Mouse (Mus musculus) c-Kit-negative CD71-positive TER-119-positive erythroid progenitor cells, embryonic 14.5 days (primary cell): ENCODE results near the gene Csf2.

Experiments used
- DNase-seq: peaks from one replicate; pipeline ENCODE4 v3.0.0-alpha.2; 2013; ENCODE audit warnings: low read depth, low spot score

Csf2 gene

DNA sequence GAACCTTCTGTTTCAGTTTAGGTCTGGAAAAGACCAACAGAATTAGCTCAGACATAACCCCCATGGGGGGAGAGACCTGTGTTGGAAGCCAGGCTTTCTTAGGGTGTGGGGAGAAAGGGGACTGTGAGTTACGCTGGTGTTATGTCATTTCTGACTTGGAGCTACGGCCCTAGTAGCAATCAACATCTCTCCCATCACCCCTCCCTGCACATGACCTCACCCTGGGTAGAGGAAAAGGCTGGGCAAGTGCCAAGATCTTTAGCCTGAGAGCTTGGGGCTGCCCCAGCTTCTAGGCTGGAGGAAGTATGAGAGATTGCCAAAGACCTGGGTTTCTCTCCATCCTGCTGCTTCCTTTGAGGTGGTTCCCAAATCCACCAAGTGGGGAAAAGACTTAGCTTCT is 12.5 kb downstream of the Csf2 start:
- no peak for DNase-seq

DNA sequence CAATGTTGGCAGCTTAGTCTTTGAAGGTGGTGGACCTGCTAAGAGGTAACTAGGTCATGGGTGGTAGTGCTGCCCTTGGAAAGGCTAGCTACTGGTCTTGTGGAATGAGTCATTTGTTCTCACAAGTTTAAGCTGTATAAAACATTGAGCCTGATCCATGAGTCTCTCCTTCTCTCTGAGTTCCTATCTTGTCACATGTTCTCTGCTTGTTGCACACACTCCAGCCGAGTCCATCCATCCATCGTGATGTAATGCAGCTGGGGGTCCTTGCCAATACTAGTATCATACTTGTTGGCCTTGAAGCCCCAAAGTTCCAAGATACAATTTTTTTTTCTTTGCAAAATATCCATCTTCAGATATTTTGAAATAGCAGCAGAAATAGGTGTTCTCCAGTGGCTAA is 22.0 kb downstream of the Csf2 start:
- no peak for DNase-seq

DNA sequence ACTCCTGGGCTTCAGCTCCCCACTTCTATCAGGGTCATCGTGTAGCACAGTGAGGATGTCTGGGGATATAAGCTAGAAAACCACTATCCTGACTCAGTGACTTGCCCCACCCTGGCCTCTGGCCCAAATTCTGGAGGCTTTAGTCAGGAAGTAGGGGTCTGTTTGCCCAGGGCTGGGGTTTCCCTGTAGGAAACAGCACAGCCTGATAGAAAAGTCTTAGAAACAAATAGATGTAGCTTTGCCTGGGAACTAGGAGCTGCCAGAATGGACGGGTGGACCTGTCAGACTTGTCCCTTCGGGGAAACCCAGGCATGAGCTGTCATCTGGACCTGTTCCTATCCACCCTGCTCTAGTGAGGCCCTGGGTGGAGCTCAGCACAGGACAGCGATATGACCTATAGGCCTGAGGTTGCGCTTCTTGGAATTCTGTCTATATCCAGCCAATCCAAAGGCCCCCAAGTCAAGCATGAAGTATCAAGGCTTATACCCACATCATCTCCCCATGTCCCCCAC is 24.9 kb downstream of the Csf2 start:
- no peak for DNase-seq

DNA sequence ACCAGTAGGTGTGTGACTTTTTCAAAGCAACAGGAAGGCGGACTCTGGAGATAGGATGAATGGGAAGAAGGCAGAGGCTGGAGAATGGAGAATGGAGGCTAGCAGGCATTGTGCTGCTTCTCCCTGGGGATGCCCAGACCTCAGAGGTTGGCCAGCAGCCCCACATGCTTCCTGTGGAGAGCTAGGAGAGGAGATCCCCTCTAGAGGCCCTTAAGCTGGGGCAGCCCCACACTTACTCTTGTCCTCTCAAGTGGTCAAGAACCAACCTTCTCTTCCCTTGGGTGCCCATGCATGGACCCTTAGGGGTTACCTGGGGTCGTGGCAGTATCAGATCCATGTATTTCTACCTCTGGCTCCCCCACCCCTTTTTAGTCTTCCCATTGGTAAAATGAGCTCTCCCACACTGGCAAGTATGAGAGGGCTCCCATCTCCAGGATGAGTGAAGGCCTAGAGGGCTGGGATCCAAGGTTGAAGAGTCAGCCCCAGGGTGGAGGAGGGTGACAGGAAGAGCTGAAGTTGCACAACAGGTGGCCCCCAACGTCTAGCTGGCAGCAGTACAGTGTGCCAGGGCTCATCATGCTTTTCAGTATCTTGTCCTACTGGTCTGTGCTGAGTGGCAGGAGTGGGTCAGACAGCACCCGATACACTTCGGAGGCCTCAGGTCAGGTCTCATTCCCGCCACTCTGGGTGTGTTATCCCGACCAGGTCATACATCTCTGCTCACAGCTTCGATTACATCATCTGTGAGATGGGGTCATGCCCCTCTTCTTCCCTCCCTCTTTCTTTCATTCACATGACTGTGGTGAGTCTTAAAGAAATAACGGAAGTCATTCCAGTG is 25.6 kb downstream of the Csf2 start:
- DNase-seq = no peak

DNA sequence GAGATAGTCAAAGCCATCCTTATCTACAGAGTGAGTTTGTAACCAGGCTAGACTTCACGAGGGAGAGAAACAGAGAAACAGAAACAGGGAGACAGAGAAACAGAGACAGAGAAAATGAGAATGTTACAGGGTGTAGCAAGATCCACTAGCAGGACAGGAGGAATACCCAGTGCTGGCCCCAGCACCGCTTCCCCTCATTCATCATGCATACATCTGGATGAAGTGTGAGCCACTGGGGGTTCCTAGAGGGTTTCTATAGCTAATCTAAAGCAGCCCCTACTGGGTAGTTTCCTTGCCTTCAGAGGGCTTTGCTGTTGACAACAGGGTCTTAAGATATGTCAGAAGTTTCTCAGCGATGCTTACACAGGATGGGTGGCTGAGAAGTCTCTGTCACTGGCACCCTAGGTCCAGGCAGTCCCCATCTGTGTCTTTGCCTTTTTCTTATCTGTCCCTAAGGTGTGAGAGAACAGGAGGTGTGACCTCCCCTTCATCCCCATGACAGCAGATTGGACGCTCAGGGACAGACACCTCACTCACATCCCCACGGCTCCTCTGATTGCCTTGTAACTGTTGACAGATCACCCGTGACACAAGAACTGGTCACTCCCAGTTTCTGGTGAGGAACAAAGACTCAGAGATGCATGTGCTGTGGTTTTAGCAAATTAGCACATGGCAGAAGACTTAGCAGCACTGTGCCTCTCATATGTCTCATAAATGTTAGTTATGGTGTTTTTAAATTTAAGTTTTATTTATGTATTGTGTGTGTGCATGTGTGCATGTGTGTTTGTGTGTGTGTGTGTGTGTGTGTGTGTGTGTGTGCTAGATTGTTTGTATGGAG is 29.3 kb downstream of the Csf2 start:
- DNase-seq = no peak

DNA sequence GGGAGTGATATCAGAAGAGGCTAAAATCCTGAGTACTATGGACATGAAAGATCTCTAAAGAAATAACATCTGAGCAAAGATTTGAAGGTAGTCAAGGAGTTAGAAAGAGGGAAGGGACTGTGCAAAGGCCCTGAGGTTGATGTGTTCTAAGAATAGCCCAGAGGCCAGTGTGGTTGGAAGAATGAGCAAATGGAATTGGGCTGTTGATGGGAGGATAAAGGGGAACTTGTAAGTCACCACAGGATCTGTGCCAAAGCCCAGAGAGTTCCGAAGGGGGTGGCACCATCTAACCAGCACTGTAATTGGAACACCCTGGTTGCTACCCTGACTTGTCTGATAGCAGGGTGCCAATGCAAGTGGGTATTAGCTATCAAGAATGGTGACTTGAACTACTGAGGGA is 30.3 kb downstream of the Csf2 start:
- DNase-seq = no peak

DNA sequence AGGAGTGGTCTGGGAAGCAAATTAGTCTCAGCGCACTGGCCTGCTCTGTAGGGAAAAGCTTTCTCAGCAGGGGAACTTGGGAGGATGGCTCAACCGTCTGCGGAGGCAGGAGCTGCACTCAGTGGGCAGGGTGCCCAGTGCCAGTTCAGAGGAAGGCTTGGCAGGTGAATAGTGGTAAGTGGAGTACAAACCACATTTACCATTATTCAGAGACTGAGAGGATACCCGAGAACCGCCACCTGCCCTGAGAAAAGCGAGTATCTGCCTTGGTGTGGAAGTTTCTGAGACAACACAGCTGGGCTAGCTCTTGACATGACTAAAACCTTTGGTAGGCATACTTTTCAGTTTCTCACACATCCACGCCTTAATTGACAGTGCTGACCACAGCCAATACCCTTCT is 32.1 kb downstream of the Csf2 start:
- DNase-seq = no peak

DNA sequence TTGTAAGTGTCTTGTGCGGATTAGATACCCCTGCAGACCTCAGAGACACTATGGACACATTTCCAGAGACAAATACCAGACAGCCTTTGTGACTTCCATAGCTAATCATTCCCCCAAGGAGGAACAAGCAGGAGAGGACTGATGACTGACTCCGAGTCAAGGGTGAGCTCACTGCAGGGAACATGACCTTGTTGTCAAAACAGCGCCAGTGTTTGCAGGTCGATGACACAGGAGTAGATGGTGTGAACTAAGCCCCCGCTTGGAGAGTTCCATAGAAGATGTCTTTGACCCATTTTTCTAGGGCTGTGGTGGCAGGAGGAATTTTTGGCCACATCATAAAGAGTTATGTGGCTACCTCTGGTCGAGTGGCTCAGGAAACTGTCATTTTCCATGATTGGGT is 33.4 kb downstream of the Csf2 start:
- no peak for DNase-seq

DNA sequence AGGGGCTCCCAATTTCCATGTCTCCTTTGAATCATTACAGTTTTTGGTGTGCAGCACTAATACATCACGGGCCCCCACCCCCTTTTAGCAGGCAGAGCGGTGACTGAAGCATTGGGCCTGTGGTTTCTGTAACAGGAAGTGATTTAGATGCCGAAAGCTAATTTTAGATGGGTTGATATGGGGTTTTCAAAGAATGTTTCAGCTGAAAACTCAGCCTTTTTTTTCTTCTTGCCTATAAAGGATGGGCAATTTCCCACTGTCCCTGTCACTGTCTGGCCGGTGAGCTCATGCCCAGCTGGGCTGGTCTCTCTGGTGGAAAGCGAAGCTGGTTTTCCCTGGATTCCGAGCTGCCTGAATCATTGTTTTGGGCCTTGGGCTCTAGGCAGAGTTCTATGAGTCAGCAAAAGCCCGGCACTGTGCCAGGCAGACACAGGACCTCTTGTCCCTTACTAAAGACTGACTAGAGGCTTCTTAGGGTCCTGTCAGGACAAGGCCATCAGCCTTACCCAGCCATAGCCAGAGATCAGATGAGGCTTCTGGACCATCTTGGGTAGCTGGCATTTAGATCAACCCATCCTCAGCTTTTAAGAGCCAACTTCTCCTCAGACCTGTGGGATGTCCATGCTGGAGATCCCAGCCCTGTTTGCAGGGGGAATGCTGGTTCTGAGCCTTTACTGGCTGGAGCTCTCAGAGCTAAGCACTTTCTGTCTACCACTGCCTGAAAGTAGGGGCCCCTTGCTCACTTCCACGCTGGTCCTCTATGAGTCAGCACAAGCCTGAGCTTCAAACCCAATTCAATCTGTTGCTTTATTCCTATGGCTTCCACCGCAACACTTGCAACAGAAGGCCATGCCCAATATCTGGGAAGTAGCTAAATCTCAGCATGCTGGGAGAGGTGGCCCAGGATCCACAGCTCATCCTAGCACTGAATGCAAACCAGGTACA is 34.7 kb downstream of the Csf2 start:
- no peak for DNase-seq

DNA sequence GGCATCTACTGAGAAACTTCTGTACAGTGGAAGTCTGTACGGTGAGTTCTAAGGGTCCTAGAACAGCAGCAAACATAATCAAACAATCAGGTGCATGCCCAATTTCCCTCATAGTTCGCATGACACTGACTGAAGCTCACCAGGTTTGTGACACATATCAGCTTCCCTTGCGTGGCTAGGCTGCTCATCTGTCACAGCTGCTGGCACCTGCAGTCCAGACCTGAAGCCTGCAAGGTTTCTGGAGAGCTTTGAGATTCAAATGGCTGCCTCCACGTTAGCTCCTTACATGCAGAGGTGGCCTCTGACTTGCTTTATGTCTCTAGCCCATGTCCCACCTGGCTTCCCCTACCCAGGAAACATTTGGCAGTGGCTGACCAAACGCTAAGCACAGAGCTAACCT is 35.8 kb downstream of the Csf2 start:
- DNase-seq = no peak

DNA sequence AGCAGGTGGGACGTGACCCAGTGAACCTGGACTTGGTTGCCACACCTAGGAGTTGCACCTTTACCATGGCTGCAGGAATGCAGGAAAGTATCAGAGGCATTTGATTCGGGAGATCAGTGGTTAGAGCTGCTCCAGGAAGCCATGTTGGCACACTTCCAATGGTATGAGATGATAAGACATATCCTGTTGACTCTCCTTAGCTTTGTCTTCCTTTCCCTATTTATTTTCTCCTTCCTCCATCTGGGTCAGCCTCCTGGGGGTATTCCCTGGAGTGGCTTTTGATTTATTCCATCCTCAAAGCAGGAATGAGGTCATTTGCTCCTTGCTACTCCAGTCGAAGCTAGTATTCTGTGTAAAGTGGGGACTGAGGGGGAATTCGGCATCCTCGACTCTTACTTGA is 42.5 kb downstream of the Csf2 start:
- no peak for DNase-seq

DNA sequence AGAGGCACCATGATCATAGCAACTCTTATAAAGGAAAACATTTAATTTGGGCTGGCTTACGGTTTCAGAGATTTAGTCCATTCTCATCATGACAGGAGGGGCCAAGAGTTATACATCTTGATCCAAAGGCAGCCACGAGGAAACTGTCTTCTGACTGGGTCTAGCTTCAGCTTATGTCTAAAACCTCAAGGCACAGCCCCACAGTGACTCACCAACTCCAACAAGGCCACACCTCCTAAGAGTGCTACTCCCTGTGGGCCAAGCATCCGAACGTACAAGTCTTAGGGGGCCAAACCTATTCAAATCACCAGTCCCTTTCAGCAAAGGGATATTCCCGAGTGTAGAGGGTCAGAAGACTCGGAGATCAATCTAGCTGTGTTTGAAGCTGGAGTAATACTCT is 44.1 kb downstream of the Csf2 start:
- DNase-seq = no peak

DNA sequence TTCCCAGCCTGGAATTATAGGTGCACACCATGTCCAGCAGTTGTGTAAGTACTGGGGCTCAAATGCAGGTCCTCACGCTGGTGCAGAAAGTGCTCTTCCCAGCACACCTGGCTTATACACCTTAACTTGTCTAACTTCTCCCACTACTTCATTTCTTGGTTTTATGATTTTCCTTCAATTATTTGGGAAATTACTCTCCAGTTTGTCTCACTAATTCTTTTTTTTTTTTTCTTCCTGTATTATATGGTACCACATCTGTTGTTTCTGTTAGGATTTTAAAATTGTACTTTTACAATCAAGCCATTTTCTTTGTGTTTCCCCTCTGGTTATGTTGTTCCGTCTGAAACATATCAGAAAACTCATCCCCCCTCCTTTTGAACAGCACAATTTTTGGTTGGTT is 44.7 kb downstream of the Csf2 start:
- DNase-seq = no peak

DNA sequence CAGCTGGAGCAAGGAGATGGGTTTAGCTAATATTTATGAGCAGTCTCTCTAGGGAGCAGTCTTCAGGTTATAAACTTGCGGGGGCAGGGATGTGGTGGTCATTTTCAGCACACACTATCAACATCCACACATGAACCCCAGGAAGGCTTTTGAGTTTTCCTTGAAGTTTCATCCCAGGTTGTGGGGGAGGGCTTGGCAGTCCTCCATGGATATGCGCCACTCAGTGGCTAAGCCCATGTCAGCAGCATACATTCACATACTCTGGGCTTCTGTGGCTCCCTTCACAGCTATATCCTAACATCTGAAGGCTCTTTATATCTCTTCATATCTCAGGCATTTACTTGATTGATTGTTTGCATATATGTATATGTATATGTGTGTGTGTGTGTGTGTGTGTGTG is 46.3 kb downstream of the Csf2 start:
- DNase-seq = no peak

DNA sequence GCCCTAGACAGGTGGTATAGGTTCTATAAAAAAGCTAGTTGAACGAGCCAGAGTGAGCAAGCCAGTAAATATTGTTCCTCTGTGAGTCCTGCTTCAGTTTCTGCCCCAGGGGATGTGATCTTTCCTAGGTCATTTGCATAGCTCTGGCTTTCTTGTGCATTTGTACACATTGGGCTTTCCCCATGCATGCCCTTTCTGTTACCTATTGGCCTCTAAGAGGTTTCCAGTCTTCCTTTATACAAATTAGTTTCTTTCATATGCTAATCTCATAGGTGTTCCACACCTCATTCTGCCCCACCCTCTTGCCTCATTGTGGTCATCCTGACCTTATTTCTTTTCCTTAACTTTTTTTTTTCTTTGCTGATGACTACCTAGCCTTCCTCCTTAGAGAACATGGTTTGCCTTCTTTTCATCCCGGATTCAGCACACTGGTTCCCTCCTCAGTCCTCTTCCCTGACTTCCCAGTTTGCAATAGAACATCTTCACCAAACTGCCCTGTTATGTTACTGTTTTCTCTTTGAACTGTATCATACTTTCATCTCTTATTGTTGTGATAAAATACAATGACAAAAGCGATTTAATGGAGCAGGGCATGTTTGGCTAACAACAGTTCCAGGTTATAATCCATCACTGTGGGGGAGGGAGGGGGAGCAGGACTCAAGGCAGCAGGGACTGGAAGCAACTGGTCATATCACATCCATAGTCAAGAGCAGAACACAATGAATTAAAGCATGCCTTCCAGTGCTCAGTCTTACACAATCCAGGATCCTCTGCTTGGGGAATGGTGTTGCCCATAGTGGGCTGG is 47.4 kb downstream of the Csf2 start:
- DNase-seq = no peak

DNA sequence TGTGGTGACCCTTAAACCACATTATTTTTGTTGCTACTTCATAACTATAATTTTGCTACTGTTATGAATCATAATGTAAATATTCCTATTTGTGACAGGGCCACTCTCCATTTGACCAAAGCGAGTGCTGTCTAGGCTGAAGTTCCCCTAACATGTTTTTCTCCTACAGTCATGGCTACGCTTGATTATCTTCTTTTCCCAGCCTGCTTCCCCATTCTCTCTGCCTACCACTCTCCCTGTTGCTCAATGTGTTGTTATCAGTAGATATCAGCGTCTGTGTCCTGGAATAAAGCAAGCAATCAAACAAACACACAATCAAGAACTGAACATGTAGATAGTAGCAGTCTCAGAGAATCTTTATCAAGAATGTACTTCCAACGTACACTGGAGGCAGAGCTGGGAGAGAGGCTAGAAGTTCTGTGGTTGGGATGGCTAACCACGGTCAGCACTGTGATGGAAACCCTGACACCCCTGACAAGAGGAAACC is 48.1 kb downstream of the Csf2 start:
- DNase-seq = no peak
